Mouse (Mus musculus) 416B (cell line): ENCODE data around the gene March4.

Experiments used
- DNase-seq: peaks from one replicate; pipeline ENCODE4 v3.0.0; 2011; ENCODE audit warnings: low read depth

The March4 gene

GRCm38 (mm10) chr1:72390420-72390819 lies 146.3 kb downstream of the March4 start:
- no peak for DNase-seq

GRCm38 (mm10) chr1:72383651-72384050 lies 153.1 kb downstream of the March4 start:
- no peak for DNase-seq

GRCm38 (mm10) chr1:72383056-72383455 lies 153.7 kb downstream of the March4 start:
- DNase-seq, result no peak

GRCm38 (mm10) chr1:72380544-72380943 lies 156.2 kb downstream of the March4 start:
- no peak for DNase-seq

GRCm38 (mm10) chr1:72379752-72380353 lies 156.9 kb downstream of the March4 start:
- DNase-seq, result no peak

- no peak for DNase-seq
Observed at GRCm38 (mm10) chr1:72378151-72378550, 158.6 kb downstream of the March4 start.
